Mouse (Mus musculus) C2C12 (cell line): ENCODE measurements around the gene E4f1.

Experiments
- CTCF ChIP-seq: IDR thresholded peaks from one replicate; pipeline ENCODE4 v1.5.1; 2011; ENCODE audit not compliant: control insufficient read depth, insufficient read depth, insufficient read length
- FOSL1 ChIP-seq: IDR thresholded peaks from one replicate; pipeline ENCODE4 v1.8.0; 2011; ENCODE audit warnings: mild to moderate bottlenecking, low read length; ENCODE audit not compliant: poor library complexity, insufficient read depth, severe bottlenecking
- MAX ChIP-seq: IDR thresholded peaks from one replicate; pipeline ENCODE4 v1.6.1; 2011; ENCODE audit warnings: mild to moderate bottlenecking, control low read depth
- MYOD1 ChIP-seq: IDR thresholded peaks from one replicate; pipeline ENCODE4 v1.6.1; 2011; ENCODE audit warnings: low read depth; ENCODE audit not compliant: control insufficient read depth, insufficient read length
- MYOG ChIP-seq: IDR thresholded peaks from one replicate; pipeline ENCODE4 v1.6.1; 2011; ENCODE audit not compliant: control insufficient read depth, insufficient read length; ENCODE audit errors: extremely low read depth
- USF1 ChIP-seq: IDR thresholded peaks from one replicate; pipeline ENCODE4 v1.6.1; 2011; ENCODE audit warnings: low read depth, mild to moderate bottlenecking, control low read depth, moderate library complexity

DNA sequence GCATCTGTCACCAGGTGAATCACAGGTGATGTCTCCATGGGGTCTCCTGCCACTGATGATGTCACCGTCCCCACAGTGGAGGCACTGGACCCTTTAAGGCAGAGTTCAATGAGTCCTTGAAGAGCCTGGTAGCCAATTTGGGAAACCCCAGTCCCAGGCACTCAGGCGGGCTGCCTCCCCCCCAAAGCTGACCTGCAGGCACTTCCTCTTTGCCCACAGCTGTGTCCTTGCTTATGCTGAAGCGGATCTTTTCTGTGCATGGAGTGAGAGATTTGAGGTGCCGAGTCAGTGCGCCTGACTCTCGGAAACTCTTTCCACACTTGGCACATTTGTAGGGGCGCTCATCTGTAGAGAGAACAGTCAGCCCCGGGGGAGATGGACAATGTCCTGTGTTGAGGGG is 23.5 kb downstream of the E4f1 start:
- TF ChIP-seq CTCF: no peak
- TF ChIP-seq MAX: no peak
- no peak for TF ChIP-seq FOSL1
- no peak for TF ChIP-seq USF1
- no peak for TF ChIP-seq MYOG
- TF ChIP-seq MYOD1: no peak
